9 mouse cellular contexts compared by ENCODE assay signal in genomic region chr1:116313269-116313668, GRCm38 (mm10).
A peak's percentile ranks its signal among the peaks of the same experiment; 100 is the strongest.
DNase-seq lines count a peak whose midpoint lies in the region; ATAC-seq lines count a peak whose summit lies in the region.
"Had no signal": no experiment of that assay in that cellular context is flagged by ENCODE, and none has a peak within 500 bp of the region (broad histone marks: within the 10 kb centered on the region; RNA-seq: fewer than 3 reads in every experiment).

No protein-coding gene starts in this region.

- H3K36me3 ChIP-seq in kidney, embryonic 16.5 days (ENCODE audit: insufficient read depth, low read length), result no peaks in the 10 kb centered on the region
- H3K36me3 ChIP-seq: limb, embryonic 15.5 days had no signal

- intact Hi-C loops in gastrocnemius, postnatal 14 days (cut with DNase I; ENCODE audit: low total_unique reads), result no loop called here

- DNase-seq in adrenal gland, adult 18-20 months (ENCODE audit: low spot score in 2 of 2), result peak; percentile 4 to 20
- no peak for DNase-seq in adrenal gland, adult 8-10 months
- DNase-seq in kidney, adult 9 months, result peak; percentile 12
- DNase-seq in ES-CJ7 (ENCODE audit: low read depth, low spot score) (peak; percentile 9), adipocyte (ENCODE audit: low spot score) (no peak)
- DNase-seq in gastrocnemius, postnatal 14 days, result peak; percentile 10
- DNase-seq in spleen, postnatal 4 days (ENCODE audit: low spot score in 2 of 2), result no peak

- H3K4me3 ChIP-seq in kidney, embryonic 16.5 days (ENCODE audit: low read length), result no peak overlapping the region
- H3K4me3 ChIP-seq: limb, embryonic 15.5 days had no signal

- no peaks in the 10 kb centered on the region for H3K4me1 ChIP-seq in kidney, embryonic 16.5 days (ENCODE audit: insufficient read depth, low read length)
- H3K4me1 ChIP-seq: limb, embryonic 15.5 days had no signal

- no peaks in the 10 kb centered on the region for H3K9me3 ChIP-seq in kidney, embryonic 16.5 days (ENCODE audit: low read length)
- H3K9me3 ChIP-seq: limb, embryonic 15.5 days had no signal

- no peak overlapping the region for H3K27ac ChIP-seq in kidney, embryonic 16.5 days (ENCODE audit: low read length)
- H3K27ac ChIP-seq: limb, embryonic 15.5 days had no signal

- no peaks in the 10 kb centered on the region for H3K27me3 ChIP-seq in kidney, embryonic 16.5 days (ENCODE audit: insufficient read depth, low read length)
- H3K27me3 ChIP-seq: limb, embryonic 15.5 days had no signal

- H3K4me2 ChIP-seq in kidney, embryonic 16.5 days (replicated peaks; ENCODE audit: low read depth, low read length), result no peak overlapping the region
- H3K4me2 ChIP-seq: limb, embryonic 15.5 days had no signal

- no peak overlapping the region for H3K9ac ChIP-seq in kidney, embryonic 16.5 days (replicated peaks; ENCODE audit: low read length)
- H3K9ac ChIP-seq: limb, embryonic 15.5 days had no signal

- no peak for ATAC-seq in kidney, embryonic 16.5 days (ENCODE audit: low FRiP score, low TSS enrichment)

Comparison
In these comparisons a context has a peak if more than half of its experiments do, and no peak if none do; other contexts are left out.
1. DNase-seq: peak in adrenal gland, adult 18-20 months (2 of 2), kidney, adult 9 months (single experiment), ES-CJ7 (single experiment) and gastrocnemius, postnatal 14 days (single experiment); none in adrenal gland, adult 8-10 months (single experiment), adipocyte (single experiment) and spleen, postnatal 4 days (0 of 2).